Mouse (Mus musculus): Measurements from ENCODE around the gene Slco6c1. TPM values are rescaled to one million over a fixed set of nuclear protein-coding genes. Genes with fewer than 3 reads are reported as not detected.

Gene Slco6c1
- polyA plus RNA-seq (2015; fragmentation: Nextera tagmentation; extraction: Ambion mirVana) = 0.05 TPM in 1 of 2 replicates, not detected in the other

DNA sequence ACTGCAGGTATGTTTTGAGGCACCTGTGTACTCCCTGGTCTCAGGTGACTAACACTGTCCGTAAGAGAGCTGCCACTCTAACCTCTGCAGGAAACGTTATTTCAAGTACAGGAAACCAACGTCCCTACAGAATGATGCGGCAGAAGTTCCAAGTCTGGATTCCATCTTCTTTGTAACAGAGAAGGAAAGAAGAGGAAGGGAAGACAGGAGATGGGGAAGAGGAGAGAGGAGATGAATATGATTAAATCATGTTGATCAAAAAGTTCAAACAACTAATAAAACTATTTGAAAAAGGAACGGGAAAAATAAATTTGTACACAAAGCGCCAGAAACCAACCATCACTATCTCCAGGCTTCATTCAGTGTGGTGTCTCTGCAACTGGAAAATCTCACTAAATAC lies at the start of gene Slco6c1:
Gene Slco6c1 (minus strand): TSS at position 101 of the 400 bp plus-strand sequence.
- H3K9ac ChIP-seq = no peak within 1 kb of the TSS
- no peak within 1 kb of the TSS for H3K27ac ChIP-seq (replicated peaks)
- 95% methylated on average over 6 of the region's 6 CpGs for whole genome bisulfite sequencing
- no peak within 1 kb of the TSS for H3K4me3 ChIP-seq
- no peak for ATAC-seq (ENCODE audit: low FRiP score, low read depth)
- no peaks in the 10 kb centered on the region for H3K36me3 ChIP-seq
- H3K9me3 ChIP-seq = no peaks in the 10 kb centered on the region
- no peak within 1 kb of the TSS for H3K4me2 ChIP-seq
- no peaks in the 10 kb centered on the region for H3K4me1 ChIP-seq (replicated peaks)
- no peaks in the 10 kb centered on the region for H3K27me3 ChIP-seq

DNA sequence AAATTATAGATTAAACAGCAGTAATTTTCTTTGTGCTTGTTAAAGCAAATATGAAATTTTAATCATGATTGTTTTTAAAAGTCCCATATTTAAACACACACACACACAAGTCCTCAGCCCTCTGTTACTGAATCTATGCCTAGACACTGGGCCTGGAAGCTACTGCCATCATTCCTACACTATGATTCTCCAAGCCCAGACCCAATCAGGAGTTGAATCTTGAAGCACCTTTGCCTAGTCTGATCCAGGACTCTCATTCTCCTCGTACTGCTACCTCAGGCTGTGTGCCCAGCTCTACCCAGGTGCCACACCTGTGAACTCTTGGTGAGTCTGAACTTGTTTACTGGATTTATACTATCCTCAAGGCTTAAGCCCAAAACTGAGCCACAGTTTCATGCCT lies 89.1 kb downstream of the Slco6c1 start:
- Histone ChIP-seq H3K27ac (replicated peaks) (no peak overlapping the region), H3K9ac (no peak overlapping the region), H3K4me2 (no peak overlapping the region), H3K36me3 (no peaks in the 10 kb centered on the region), H3K4me1 (replicated peaks) (no peaks in the 10 kb centered on the region), H3K4me3 (no peak overlapping the region), H3K9me3 (no peaks in the 10 kb centered on the region), H3K27me3 (no peaks in the 10 kb centered on the region)
- 52% methylated on average over 1 of the region's 1 CpGs for WGBS
- no peak for ATAC-seq (ENCODE audit: low FRiP score, low read depth)

DNA sequence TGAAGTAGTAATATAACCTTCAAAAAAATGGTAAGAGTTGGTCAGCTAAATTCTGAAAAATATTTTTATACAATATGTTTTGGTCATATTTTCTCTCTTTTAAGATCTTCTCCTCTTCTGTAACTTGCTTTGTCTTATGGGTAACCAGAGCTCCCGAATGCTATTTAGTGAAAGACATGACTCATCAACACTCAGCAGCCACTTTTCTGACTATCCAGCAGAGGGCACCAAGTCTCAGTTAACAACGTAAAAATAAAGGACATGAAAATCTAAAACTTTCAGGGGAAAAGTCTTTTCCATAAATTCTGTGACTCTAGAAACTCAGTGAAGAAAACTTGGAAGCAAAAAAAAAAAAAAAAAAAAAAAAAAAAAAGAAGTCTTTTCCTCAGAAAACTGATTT lies 89.6 kb downstream of the Slco6c1 start:
- WGBS = 6% methylated on average over 2 of the region's 2 CpGs
- Histone ChIP-seq H3K4me1 (replicated peaks) (no peaks in the 10 kb centered on the region), H3K9ac (no peak overlapping the region), H3K36me3 (no peaks in the 10 kb centered on the region), H3K27ac (replicated peaks) (no peak overlapping the region), H3K4me3 (no peak overlapping the region), H3K27me3 (no peaks in the 10 kb centered on the region), H3K9me3 (no peaks in the 10 kb centered on the region), H3K4me2 (no peak overlapping the region)
- no peak for ATAC-seq (ENCODE audit: low FRiP score, low read depth)

- 76% methylated on average over 2 of the region's 2 CpGs for WGBS
- ATAC-seq (ENCODE audit: low FRiP score, low read depth) = no peak
- Histone ChIP-seq H3K27ac (replicated peaks) (no peak overlapping the region), H3K9ac (no peak overlapping the region), H3K36me3 (no peaks in the 10 kb centered on the region), H3K4me1 (replicated peaks) (no peaks in the 10 kb centered on the region), H3K27me3 (no peaks in the 10 kb centered on the region), H3K9me3 (no peaks in the 10 kb centered on the region), H3K4me2 (no peak overlapping the region), H3K4me3 (no peak overlapping the region)
Observed at GRCm38 (mm10) chr1:97037955-97038354, 90.1 kb downstream of the Slco6c1 start.

GRCm38 (mm10) chr1:97021388-97021787 lies 106.7 kb downstream of the Slco6c1 start:
- Histone ChIP-seq H3K36me3 (no peaks in the 10 kb centered on the region), H3K9ac (no peak overlapping the region), H3K27ac (replicated peaks) (no peak overlapping the region), H3K4me3 (no peak overlapping the region), H3K4me1 (replicated peaks) (no peaks in the 10 kb centered on the region), H3K27me3 (no peaks in the 10 kb centered on the region), H3K9me3 (no peaks in the 10 kb centered on the region), H3K4me2 (no peak overlapping the region)
- WGBS = 89% methylated on average over 2 of the region's 2 CpGs
- ATAC-seq (ENCODE audit: low FRiP score, low read depth) = no peak

DNA sequence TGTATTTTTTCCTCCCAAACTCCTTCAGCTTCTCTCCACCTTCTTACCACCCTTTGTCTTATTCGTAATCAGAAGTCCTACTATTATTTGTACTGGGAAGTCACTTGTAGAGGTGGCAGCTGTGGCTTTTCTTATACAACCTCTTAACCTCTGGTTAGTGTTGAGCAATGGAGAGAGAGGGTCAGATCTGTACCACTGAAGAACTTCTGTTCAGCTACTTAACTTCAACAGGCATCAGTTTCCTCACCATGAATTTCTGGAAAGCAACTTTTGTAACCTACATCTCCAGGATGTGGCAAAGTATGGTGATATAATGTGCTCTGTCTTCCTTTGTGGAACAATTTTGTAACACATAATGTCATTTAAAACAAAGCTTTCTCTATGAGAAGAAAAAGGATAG lies 108.7 kb downstream of the Slco6c1 start:
- Histone ChIP-seq H3K27me3 (no peaks in the 10 kb centered on the region), H3K27ac (replicated peaks) (no peak overlapping the region), H3K4me3 (no peak overlapping the region), H3K4me1 (replicated peaks) (no peaks in the 10 kb centered on the region), H3K4me2 (no peak overlapping the region), H3K9me3 (no peaks in the 10 kb centered on the region), H3K9ac (no peak overlapping the region), H3K36me3 (no peaks in the 10 kb centered on the region)
- ATAC-seq (ENCODE audit: low FRiP score, low read depth) = no peak
- 66% methylated on average over 1 of the region's 1 CpGs for WGBS

GRCm38 (mm10) chr1:97018978-97019377 lies 109.1 kb downstream of the Slco6c1 start:
- H3K27ac ChIP-seq (replicated peaks) = no peak overlapping the region
- no peaks in the 10 kb centered on the region for H3K9me3 ChIP-seq
- H3K36me3 ChIP-seq = no peaks in the 10 kb centered on the region
- no peak overlapping the region for H3K4me3 ChIP-seq
- no peak overlapping the region for H3K9ac ChIP-seq
- ATAC-seq (ENCODE audit: low FRiP score, low read depth) = no peak
- no peaks in the 10 kb centered on the region for H3K27me3 ChIP-seq
- no peaks in the 10 kb centered on the region for H3K4me1 ChIP-seq (replicated peaks)
- no peak overlapping the region for H3K4me2 ChIP-seq

All from hindbrain, embryonic 15.5 days (tissue).